Mouse (Mus musculus) naive thymus-derived CD4-positive, alpha-beta T cell, adult 2 months (primary cell): ENCODE measurements around the gene Slc25a35.
"Not testable (repeated sequence)": the region's sequence is repeated elsewhere in the genome, so short reads cannot be mapped to it uniquely, and the experiment has no call there.

ENCODE experiments used
- DNase-seq: peaks from one replicate; pipeline ENCODE4 v3.0.0-alpha.2; 2011; ENCODE audit warnings: low read depth

Gene Slc25a35

GRCm38 (mm10) chr11:68967337-68968282 lies at the start of gene Slc25a35:
Gene Slc25a35 (plus strand): TSS chr11:68968131.
- DNase-seq = peak; percentile 89

- no peak for DNase-seq
Observed at GRCm38 (mm10) chr11:68923191-68923590, 44.7 kb upstream of the Slc25a35 start.

GRCm38 (mm10) chr11:68924749-68925148 lies 43.2 kb upstream of the Slc25a35 start:
- no peak for DNase-seq

DNA sequence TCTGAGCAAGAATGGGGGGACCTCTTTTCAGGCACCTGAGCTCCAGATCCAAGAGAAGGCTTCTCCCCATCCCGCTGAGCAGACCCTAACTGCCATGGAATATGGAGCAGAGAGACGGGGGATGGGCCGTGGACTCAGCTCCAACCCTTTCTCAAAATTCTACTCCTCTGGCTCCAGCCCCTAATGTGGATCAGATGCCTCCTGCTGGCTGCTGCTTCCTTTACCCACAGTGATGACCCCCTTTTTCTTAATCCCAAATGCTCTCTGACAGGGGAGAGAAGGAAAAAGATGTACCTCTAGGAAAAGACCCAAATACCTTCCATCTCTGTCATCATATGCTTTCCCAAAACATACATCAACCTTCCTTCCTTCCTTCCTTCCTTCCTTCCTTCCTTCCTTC lies 41.0 kb upstream of the Slc25a35 start, which contains the start of gene Odf4:
TSS of gene Odf4 (minus strand) at position 101 of the 400 bp plus-strand sequence.
- no peak for DNase-seq

DNA sequence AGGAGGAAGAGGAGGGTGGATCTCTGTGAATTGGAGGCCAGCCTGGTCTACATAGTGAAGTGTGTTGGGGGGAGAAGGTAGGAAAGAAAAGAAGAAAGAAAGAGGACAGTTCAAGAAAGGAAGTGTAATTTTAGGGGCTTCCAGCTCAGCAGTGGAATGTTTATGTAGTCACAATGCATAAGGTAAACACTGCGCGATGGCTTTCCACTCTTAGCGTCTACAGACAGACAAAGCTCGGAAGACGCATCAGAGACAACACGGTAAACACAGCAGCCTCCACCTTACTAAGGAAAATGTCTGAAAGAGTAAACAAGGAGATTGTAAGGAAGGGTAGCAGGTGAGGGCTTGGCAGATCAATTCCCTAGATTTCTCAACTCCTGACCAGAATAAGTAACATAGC lies 38.0 kb upstream of the Slc25a35 start:
- DNase-seq = no peak

DNA sequence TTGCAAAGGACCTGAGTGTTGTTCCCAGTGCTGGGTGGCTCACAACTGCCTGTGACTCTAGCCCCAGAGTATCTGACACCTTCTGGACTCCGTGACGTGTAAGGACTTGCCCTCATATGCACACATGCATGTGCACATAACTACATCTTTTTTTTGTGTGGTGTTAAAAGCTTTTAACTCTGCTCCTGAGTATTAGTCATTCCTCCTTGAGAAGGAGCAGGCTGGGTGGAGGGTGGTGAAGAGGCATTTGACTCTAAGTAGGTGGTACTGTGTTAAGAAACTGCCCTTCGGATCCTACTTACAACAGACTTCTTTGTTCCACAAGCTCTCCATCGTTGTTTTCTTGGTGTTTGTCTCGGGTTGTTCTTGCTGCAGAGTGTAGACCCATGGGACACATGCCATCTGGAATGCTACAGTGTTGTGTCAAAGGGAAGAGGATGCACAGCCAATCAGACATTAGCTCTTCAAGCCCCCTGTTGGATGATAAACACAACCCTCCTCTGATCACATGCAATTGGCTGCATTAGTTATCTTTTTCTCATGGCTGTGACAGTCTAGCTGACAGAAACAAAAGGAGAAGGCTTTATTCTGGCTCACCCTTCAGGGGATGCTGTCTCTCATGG lies 33.9 kb upstream of the Slc25a35 start:
- DNase-seq = no peak

DNA sequence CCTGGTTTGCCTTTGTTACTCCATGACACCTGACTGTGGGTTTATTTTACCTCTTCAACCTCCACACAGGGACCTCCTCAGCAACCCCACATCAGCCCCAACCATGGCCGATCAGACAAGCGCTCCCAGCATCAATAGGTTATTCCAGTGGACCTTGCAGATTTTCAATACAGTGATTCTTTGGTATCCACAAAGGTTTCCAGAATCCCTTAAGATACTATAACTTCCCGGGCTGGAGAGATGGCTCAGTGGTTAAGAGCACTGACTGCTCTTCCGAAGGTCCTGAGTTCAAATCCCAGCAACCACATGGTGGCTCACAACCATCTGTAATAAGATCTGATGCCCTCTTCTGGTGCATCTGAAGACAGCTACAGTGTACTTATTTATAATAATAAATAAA lies 31.0 kb upstream of the Slc25a35 start:
- DNase-seq = not testable (repeated sequence)

DNA sequence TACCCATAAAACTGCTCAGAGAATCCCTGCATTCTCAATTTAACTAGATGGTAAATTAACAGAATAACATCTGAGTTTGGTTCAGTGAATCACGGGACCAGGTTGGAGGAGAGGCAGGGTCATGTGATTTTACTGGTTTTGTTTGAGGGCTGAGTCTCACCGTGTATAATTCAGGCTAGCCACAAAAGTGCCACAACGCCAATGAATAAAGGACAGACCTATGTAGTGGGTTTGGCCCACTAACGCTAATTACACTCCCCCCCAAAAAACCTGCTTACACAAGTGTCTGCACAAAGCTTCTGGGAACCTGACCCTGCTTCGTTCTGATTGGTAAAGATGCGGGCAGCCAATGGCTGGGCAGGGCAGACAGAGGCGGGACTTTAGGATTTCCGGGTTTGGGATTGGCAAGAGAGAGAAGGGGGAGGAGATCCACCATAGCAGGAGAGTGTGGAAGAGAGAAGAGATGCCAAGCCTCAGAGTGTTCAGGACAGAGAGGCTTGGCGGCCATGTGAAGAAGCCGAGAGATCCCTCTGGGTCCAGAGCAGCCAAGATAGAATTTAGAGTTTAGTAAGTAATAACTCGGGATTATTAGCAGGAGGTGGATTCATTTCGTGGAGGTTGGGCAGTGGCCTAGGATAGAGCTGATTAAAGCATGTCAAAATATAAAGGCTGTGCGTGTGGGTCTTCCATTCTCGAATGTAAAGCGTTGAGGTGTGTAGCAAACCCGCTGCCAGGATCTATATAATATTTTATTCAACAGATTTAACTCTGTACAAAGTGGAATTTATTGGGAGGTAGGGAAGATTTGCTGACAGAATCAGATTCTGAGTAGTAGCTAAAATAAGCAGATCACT lies 28.3 kb upstream of the Slc25a35 start:
- peak; percentile 88 for DNase-seq

DNA sequence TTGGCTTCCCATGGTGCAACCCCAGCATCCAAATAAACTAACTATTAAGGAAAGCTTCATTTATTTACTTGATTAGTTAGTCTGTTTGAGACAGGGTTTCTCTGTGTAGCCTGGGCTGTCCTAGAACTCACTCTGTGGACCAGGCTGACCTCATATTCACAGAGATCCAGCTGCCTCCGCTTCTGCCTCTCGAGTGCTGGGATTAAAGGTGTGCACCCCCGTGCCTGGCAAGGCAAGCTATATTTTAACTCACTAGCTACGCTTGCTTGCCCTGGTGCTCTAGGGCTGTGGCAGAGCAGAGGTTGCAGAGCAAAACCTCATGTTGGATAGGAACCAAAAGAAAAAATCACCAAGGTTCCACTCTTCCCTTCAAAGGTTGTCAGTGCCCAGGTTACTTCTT lies 27.4 kb upstream of the Slc25a35 start:
- no peak for DNase-seq

- no peak for DNase-seq
Observed at GRCm38 (mm10) chr11:68942731-68943130, 25.2 kb upstream of the Slc25a35 start.

- no peak for DNase-seq
Observed at GRCm38 (mm10) chr11:68945245-68945644, 22.7 kb upstream of the Slc25a35 start.

- no peak for DNase-seq
Observed at GRCm38 (mm10) chr11:68946001-68946400, 21.9 kb upstream of the Slc25a35 start.

DNA sequence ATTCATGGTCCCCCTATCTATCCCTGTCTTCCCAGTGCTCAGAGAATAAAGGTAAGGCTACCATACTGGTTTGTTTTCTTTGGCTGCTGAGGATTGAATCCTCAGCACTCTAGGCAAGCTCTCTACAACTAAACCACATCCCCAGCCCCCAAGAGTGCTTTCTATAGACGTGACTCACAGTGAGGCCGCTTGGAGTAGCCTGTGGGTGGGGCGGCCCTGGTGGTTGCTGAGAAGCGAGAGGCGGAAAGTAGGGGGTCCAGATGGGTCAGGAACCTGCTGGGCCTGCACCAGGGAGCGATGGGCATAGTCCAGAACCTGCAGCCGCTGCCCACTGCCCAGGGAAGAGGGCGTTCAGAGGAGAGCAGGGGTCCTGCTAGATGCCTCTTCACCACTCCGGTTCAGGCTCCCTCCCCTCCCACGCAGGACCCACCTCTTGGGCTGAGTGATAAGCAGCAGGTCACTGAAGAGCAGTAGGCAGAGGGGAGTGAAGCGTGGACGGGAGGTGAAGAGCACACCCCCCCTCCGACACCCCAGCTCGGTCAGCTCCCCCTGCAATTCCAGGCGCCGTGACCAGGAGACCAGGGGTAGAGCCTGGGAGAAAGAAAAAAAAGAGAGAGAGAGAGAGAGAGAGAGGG lies 21.0 kb upstream of the Slc25a35 start:
- DNase-seq = no peak

GRCm38 (mm10) chr11:68947542-68947993 lies 20.4 kb upstream of the Slc25a35 start:
- no peak for DNase-seq

DNA sequence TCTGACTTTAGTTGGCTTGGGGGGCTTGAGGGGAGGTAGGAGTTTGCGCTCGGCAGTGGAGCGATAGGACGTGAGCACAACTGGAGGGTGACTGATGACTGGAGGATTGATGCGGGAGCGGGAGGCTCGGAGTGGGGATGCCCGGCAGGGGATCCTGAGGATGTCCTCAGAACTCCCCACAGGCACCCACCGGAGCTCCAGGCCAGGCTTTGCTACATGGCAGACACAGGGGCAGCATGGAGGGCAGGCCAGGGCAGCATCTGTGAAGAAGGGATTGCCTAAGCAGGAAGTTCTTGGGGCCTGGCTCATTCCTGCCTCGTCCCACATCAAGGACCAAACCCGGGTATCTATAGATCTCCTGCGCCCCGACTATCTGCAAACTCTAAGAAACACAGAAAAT lies 14.0 kb upstream of the Slc25a35 start:
- no peak for DNase-seq

GRCm38 (mm10) chr11:68954408-68954807 lies 13.5 kb upstream of the Slc25a35 start:
- DNase-seq = no peak

DNA sequence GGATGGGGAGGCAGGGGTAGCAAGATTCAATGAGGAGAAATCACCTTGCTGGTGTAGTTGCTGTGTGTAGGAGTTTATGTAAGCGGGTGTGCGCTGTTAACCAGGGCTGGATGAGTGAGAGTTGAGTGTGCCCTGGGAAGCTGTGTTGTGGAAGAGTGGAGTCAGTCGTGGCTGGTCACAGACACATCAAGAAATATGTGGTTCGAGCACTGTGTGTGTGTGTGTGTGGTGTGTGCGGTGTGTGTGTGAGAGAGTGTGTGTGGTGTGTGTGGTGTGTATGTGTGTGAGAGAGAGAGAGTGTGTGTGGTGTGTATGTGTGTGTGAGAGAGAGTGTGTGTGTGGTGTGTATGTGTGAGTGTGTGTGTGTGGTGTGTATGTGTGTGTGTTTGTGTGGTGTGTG lies 12.5 kb upstream of the Slc25a35 start:
- DNase-seq = no peak

- DNase-seq = no peak
Observed at GRCm38 (mm10) chr11:68956107-68956506, 11.8 kb upstream of the Slc25a35 start.

DNA sequence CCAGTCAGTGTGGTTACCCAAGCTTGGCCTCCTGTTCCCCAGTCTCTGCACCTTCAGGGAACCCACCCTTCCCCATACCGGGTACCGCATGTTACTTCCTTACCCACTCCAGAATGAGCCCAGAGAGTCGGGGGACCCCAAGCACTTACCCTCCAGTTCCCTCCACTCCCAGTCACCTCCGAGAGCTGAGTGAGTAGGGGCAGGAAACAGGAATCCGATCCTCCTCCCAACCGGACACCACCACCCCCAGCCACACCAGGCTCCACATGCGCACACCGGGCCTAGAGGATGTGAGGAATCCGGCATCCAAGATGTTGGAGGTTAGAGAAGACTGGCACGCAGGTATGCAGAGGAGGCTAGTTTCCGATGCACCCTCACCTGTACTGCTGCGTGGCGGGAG lies 11.2 kb upstream of the Slc25a35 start:
- DNase-seq = no peak

DNA sequence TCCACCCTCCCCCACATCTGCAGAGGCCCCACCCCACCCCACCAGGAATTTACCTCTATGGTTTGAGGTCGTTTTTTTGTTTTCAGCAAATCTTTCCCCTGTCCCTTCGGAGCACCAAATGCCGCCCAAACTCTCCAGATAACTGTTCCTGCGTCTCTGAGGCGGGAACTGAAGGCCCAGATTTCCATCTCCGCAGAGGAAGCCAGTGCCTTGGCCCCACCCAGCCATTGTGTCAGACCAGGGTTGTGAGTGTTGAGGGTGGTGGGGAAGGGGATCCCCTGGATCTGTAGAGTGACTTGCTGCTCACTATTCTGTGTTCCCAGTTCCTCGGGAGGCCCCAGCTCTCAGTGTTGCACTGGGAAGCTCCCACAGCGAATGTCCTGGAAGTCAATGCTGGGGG lies 10.6 kb upstream of the Slc25a35 start, which contains the start of gene Arhgef15:
TSS of gene Arhgef15 (minus strand) at position 173 of the 400 bp plus-strand sequence.
- no peak for DNase-seq

DNA sequence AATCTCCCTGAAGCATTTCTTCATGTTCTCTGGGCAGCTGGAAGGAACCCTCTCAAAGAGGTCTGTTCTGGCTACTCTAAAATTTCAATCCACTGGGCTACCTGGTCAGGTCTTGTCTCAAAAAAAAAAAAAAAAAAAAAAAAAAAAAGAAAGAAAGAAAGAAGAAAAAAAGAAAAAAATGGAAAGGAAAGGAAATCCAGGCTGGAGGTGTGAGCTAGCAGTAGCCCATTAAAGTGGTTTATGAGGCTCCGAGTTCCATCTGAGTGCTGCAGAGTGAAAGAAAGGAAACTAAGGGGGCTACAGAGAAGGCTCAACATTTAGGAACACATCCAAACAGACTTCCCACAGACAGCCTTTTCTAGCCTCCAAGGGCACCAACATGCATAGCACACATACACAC lies 10.0 kb upstream of the Slc25a35 start:
- DNase-seq = no peak

DNA sequence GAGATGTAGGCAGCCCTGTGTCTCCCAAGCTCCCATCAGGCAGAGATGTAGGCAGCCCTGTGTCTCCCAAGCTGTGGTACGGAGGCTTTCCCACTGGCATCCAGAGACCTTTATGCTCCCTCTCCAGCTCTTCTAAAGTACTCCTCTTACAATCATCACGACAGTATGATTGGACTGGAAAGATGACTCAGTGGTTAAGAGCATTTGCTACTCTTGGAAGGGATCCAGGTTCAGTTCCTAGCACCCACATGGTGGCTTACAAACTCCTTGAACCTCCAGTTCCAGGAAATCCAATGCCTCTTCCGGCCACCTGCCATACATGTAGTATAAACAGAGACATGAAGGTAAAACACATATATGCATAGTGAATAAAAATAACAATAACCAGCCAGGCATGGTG lies 6.3 kb upstream of the Slc25a35 start:
- DNase-seq = no peak
